Mouse (Mus musculus) midbrain, embryonic 13.5 days (tissue): Measurements from ENCODE around the gene Larp6. TPM values are rescaled to one million over a fixed set of nuclear protein-coding genes. Genes with fewer than 3 reads are reported as not detected.

ENCODE experiments used
- ATAC-seq: fragments of 200-750 bp; cut with Nextera tagmentation; 2 replicates; pipeline ENCODE4 v1.8.0; 2017; ENCODE audit warnings: mild to moderate bottlenecking, moderate TSS enrichment, moderate library complexity
- H3K27ac ChIP-seq: fragments of 300-500 bp; sonication (generic); 2 replicates; pipeline ENCODE4 v1.5.1; 2015; ENCODE audit warnings: inconsistent platforms, mild to moderate bottlenecking, moderate library complexity
- H3K27me3 ChIP-seq: fragments of 300-500 bp; sonication (generic); 2 replicates; pipeline ENCODE4 v1.6.1; 2015; ENCODE audit warnings: mild to moderate bottlenecking, inconsistent platforms
- H3K36me3 ChIP-seq: fragments of 300-500 bp; sonication (generic); 2 replicates; pipeline ENCODE4 v1.6.1; 2015; ENCODE audit warnings: mild to moderate bottlenecking, inconsistent platforms
- H3K4me1 ChIP-seq: fragments of 300-500 bp; sonication (generic); replicated peaks from 2 replicates; pipeline ENCODE4 v1.6.1; 2015; ENCODE audit warnings: inconsistent platforms
- H3K4me2 ChIP-seq: fragments of 300-500 bp; sonication (generic); replicated peaks from 2 replicates; pipeline ENCODE4 v1.6.1; 2015; ENCODE audit warnings: moderate library complexity, mild to moderate bottlenecking, inconsistent platforms
- H3K4me3 ChIP-seq: fragments of 300-500 bp; sonication (generic); replicated peaks from 2 replicates; pipeline ENCODE4 v1.5.1; 2015; ENCODE audit warnings: mild to moderate bottlenecking, inconsistent platforms
- H3K9ac ChIP-seq: fragments of 300-500 bp; sonication (generic); replicated peaks from 2 replicates; pipeline ENCODE4 v1.6.1; 2015; ENCODE audit warnings: mild to moderate bottlenecking, inconsistent platforms
- H3K9me3 ChIP-seq: fragments of 300-500 bp; sonication (generic); 2 replicates; pipeline ENCODE4 v1.6.1; 2016; ENCODE audit warnings: mild to moderate bottlenecking, inconsistent platforms
- WGBS: fragments of 180-500 bp; shearing (Covaris S2); methylation state at CpG from one replicate; pipeline ENCODE4 v1.1.7; 2015; 5-methylcytosine and 5-hydroxymethylcytosine counted together
- polyA plus RNA-seq: library from polyadenylated mRNA; unstranded; fragments of >200 nt; fragmentation: Nextera tagmentation; extraction: Ambion mirVana; gene quantifications from 2 replicates; pipeline ENCODE4 v1.2.1, GENCODE M21; 2015

Gene Larp6
- polyA plus RNA-seq, 1 experiment from 2014 or later: 7.7 TPM

GRCm38 (mm10) chr9:60692624-60693023 lies 20.2 kb upstream of the Larp6 start:
- WGBS: 76% methylated on average over 4 of the region's 4 CpGs
- H3K36me3 ChIP-seq: no peaks in the 10 kb centered on the region
- no peak for ATAC-seq
- H3K4me1 ChIP-seq: peaks cover 7% of the 10 kb centered on the region
- H3K4me3 ChIP-seq: no peak overlapping the region
- H3K27ac ChIP-seq: no peak overlapping the region
- H3K9me3 ChIP-seq: no peaks in the 10 kb centered on the region
- no peak overlapping the region for H3K4me2 ChIP-seq
- no peak overlapping the region for H3K9ac ChIP-seq
- 0 out of 2 replicates have a peak, but pooled peaks cover 3% of the 10 kb centered on the region for H3K27me3 ChIP-seq

GRCm38 (mm10) chr9:60693986-60694385 lies 18.8 kb upstream of the Larp6 start:
- H3K9ac ChIP-seq: no peak overlapping the region
- 57% methylated on average over 2 of the region's 2 CpGs for WGBS

GRCm38 (mm10) chr9:60696271-60696985 lies 16.4 kb upstream of the Larp6 start:
- H3K9ac ChIP-seq: no peak overlapping the region
- H3K27ac ChIP-seq: no peak overlapping the region
- H3K27me3 ChIP-seq: 0 out of 2 replicates have a peak, but pooled peaks cover 3% of the 10 kb centered on the region
- ATAC-seq: no peak
- no peak overlapping the region for H3K4me3 ChIP-seq
- H3K36me3 ChIP-seq: no peaks in the 10 kb centered on the region
- 81% methylated on average over 6 of the region's 6 CpGs for WGBS
- no peaks in the 10 kb centered on the region for H3K9me3 ChIP-seq
- H3K4me1 ChIP-seq: 0 out of 2 replicates have a peak, but pooled peaks cover 3% of the 10 kb centered on the region
- no peak overlapping the region for H3K4me2 ChIP-seq

More at GRCm38 (mm10) chr9:60693986-60694385, 18.8 kb upstream of the Larp6 start:
- Histone ChIP-seq H3K9me3 (no peaks in the 10 kb centered on the region), H3K27me3 (0 out of 2 replicates have a peak, but pooled peaks cover 3% of the 10 kb centered on the region), H3K4me3 (no peak overlapping the region), H3K4me2 (no peak overlapping the region), H3K27ac (no peak overlapping the region), H3K36me3 (no peaks in the 10 kb centered on the region), H3K4me1 (no peaks in the 10 kb centered on the region)
- ATAC-seq: no peak

GRCm38 (mm10) chr9:60699581-60700231 lies 13.1 kb upstream of the Larp6 start:
- no peak for ATAC-seq

GRCm38 (mm10) chr9:60707594-60707993 lies 5.2 kb upstream of the Larp6 start:
- Histone ChIP-seq H3K4me3 (no peak overlapping the region), H3K4me2 (no peak overlapping the region), H3K27ac (no peak overlapping the region), H3K4me1 (peaks cover 5% of the 10 kb centered on the region), H3K27me3 (0 out of 2 replicates have a peak, but pooled peaks cover 3% of the 10 kb centered on the region), H3K36me3 (no peaks in the 10 kb centered on the region), H3K9me3 (no peaks in the 10 kb centered on the region), H3K9ac (no peak overlapping the region)
- WGBS: 97% methylated on average over 2 of the region's 2 CpGs
- no peak for ATAC-seq

More at GRCm38 (mm10) chr9:60699581-60700231, 13.1 kb upstream of the Larp6 start:
- H3K36me3 ChIP-seq: no peaks in the 10 kb centered on the region
- H3K4me3 ChIP-seq: no peak overlapping the region
- no peak overlapping the region for H3K9ac ChIP-seq
- H3K4me2 ChIP-seq: no peak overlapping the region
- no peak overlapping the region for H3K27ac ChIP-seq
- H3K4me1 ChIP-seq: 0 out of 2 replicates have a peak, but pooled peaks cover 3% of the 10 kb centered on the region
- H3K9me3 ChIP-seq: no peaks in the 10 kb centered on the region
- WGBS: 71% methylated on average over 18 of the region's 18 CpGs
- H3K27me3 ChIP-seq: no peaks in the 10 kb centered on the region

GRCm38 (mm10) chr9:60708606-60709005 lies 4.2 kb upstream of the Larp6 start:
- H3K27ac ChIP-seq: no peak overlapping the region
- H3K4me2 ChIP-seq: no peak overlapping the region
- H3K9ac ChIP-seq: no peak overlapping the region
- H3K9me3 ChIP-seq: no peaks in the 10 kb centered on the region
- WGBS: 91% methylated on average over 5 of the region's 5 CpGs
- no peak for ATAC-seq
- H3K36me3 ChIP-seq: no peaks in the 10 kb centered on the region
- 0 out of 2 replicates have a peak, but pooled peaks cover 3% of the 10 kb centered on the region for H3K27me3 ChIP-seq
- H3K4me3 ChIP-seq: no peak overlapping the region
- H3K4me1 ChIP-seq: peaks cover 11% of the 10 kb centered on the region

GRCm38 (mm10) chr9:60709721-60710120 lies 3.1 kb upstream of the Larp6 start:
- H3K36me3 ChIP-seq: no peaks in the 10 kb centered on the region
- 0 out of 2 replicates have a peak, but pooled peaks cover 5% of the 10 kb centered on the region for H3K27me3 ChIP-seq
- H3K4me3 ChIP-seq: no peak overlapping the region
- no peaks in the 10 kb centered on the region for H3K9me3 ChIP-seq
- no peak overlapping the region for H3K27ac ChIP-seq
- 83% methylated on average over 6 of the region's 6 CpGs for WGBS
- H3K4me2 ChIP-seq: no peak overlapping the region
- H3K9ac ChIP-seq: no peak overlapping the region
- H3K4me1 ChIP-seq: peaks cover 20% of the 10 kb centered on the region
- ATAC-seq: no peak

- WGBS: 86% methylated on average over 5 of the region's 5 CpGs
- no peak overlapping the region for H3K27ac ChIP-seq
- no peak for ATAC-seq
Measured at GRCm38 (mm10) chr9:60712011-60712410, 778 bp upstream of the Larp6 start.

GRCm38 (mm10) chr9:60713616-60714015 lies 827 bp downstream of the Larp6 start:
- H3K4me3 ChIP-seq: peak overlapping the region; percentile 64
- H3K9me3 ChIP-seq: no peaks in the 10 kb centered on the region
- H3K4me1 ChIP-seq: peaks cover 26% of the 10 kb centered on the region
- H3K27me3 ChIP-seq: 0 out of 2 replicates have a peak, but pooled peaks cover 5% of the 10 kb centered on the region
- H3K27ac ChIP-seq: no peak overlapping the region
- WGBS: 47% methylated on average over 4 of the region's 4 CpGs
- H3K36me3 ChIP-seq: no peaks in the 10 kb centered on the region
- H3K9ac ChIP-seq: peak overlapping the region; percentile 83
- peak overlapping the region; percentile 93 for H3K4me2 ChIP-seq
- ATAC-seq: 0 out of 2 replicates have a peak, but pooled peaks have one; percentile 26

More at GRCm38 (mm10) chr9:60712011-60712410, 778 bp upstream of the Larp6 start:
- no peak overlapping the region for H3K4me2 ChIP-seq
- H3K36me3 ChIP-seq: no peaks in the 10 kb centered on the region
- no peak overlapping the region for H3K4me3 ChIP-seq
- no peak overlapping the region for H3K9ac ChIP-seq
- H3K27me3 ChIP-seq: 0 out of 2 replicates have a peak, but pooled peaks cover 5% of the 10 kb centered on the region
- H3K4me1 ChIP-seq: peaks cover 26% of the 10 kb centered on the region
- H3K9me3 ChIP-seq: no peaks in the 10 kb centered on the region

GRCm38 (mm10) chr9:60714191-60714590 lies 1.4 kb downstream of the Larp6 start:
- Histone ChIP-seq H3K4me3 (peak overlapping the region; percentile 64; the same call in 1 of the 2 replicates), H3K9ac (peak overlapping the region; percentile 83; the same call in 1 of the 2 replicates), H3K27me3 (0 out of 2 replicates have a peak, but pooled peaks cover 5% of the 10 kb centered on the region), H3K9me3 (no peaks in the 10 kb centered on the region), H3K4me1 (peaks cover 26% of the 10 kb centered on the region), H3K4me2 (peak overlapping the region; percentile 93; the same call in 1 of the 2 replicates), H3K36me3 (no peaks in the 10 kb centered on the region), H3K27ac (no peak overlapping the region)
- no peak for ATAC-seq
- 83% methylated on average over 6 of the region's 6 CpGs for WGBS

GRCm38 (mm10) chr9:60715271-60715670 lies 2.5 kb downstream of the Larp6 start:
- ATAC-seq: no peak
- WGBS: 95% methylated on average over 4 of the region's 4 CpGs
- H3K9me3 ChIP-seq: no peaks in the 10 kb centered on the region
- H3K9ac ChIP-seq: no peak overlapping the region
- 0 out of 2 replicates have a peak, but pooled peaks cover 5% of the 10 kb centered on the region for H3K27me3 ChIP-seq
- H3K36me3 ChIP-seq: no peaks in the 10 kb centered on the region
- no peak overlapping the region for H3K4me3 ChIP-seq
- H3K4me1 ChIP-seq: peaks cover 26% of the 10 kb centered on the region
- H3K4me2 ChIP-seq: no peak overlapping the region
- no peak overlapping the region for H3K27ac ChIP-seq

- no peak for ATAC-seq
- no peak overlapping the region for H3K9ac ChIP-seq
- H3K4me3 ChIP-seq: no peak overlapping the region
- 0 out of 2 replicates have a peak, but pooled peaks cover 5% of the 10 kb centered on the region for H3K27me3 ChIP-seq
- 62% methylated on average over 5 of the region's 5 CpGs for WGBS
- peaks cover 26% of the 10 kb centered on the region for H3K4me1 ChIP-seq
- H3K4me2 ChIP-seq: no peak overlapping the region
- H3K36me3 ChIP-seq: no peaks in the 10 kb centered on the region
- no peaks in the 10 kb centered on the region for H3K9me3 ChIP-seq
- no peak overlapping the region for H3K27ac ChIP-seq
Measured at GRCm38 (mm10) chr9:60715828-60716227, 3.0 kb downstream of the Larp6 start.
